Mouse (Mus musculus): ENCODE data around the gene Egln2. TPM values are rescaled to one million over a fixed set of nuclear protein-coding genes. Genes with fewer than 3 reads are reported as not detected.
A peak's percentile ranks its signal among the peaks of the same experiment; 100 is the strongest.

Gene Egln2
- polyA plus RNA-seq, 1 experiment: 120 TPM

DNA sequence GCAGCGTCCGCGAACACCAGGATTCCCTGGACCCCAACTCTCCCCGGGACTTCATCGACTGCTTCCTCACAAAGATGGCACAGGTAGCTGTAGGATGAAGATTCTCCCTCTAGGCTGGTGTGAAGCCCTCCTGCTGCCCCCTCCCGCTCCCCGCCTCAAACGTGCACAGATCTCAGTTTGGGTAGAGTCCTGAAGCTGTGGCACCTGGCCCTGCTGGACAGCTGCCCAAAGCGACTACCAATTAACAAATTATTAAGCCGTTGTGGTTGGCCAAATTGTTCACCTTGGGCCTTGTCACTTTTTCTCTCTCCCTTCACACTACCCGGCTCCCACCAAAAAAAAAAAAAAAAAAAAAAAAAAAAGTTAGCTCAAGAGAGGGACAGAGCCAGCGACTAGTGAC, 36.8 kb downstream of the Egln2 start:
- no peaks in the 10 kb centered on the region for H3K27me3 ChIP-seq (ENCODE audit: control insufficient read depth, insufficient read depth, low read length)
- no peaks in the 10 kb centered on the region for H3K4me1 ChIP-seq (ENCODE audit: control insufficient read depth, insufficient read depth, low read length)
- H3K4me3 ChIP-seq (replicated peaks; ENCODE audit: insufficient read depth, low read depth, low read length): no peak overlapping the region
- H3K27ac ChIP-seq (ENCODE audit: insufficient read depth, low read length): no peak overlapping the region
- no peak for DNase-seq
- 69% methylated on average over 12 of the region's 12 CpGs for WGBS
- no peak for TF ChIP-seq CTCF (IDR thresholded peaks at IDR 0.05; ENCODE audit: borderline replicate concordance, insufficient read depth, low read depth, low read length)
- no peak for TF ChIP-seq POLR2A (IDR thresholded peaks at IDR 0.05; ENCODE audit: borderline replicate concordance, insufficient read depth, low read length)

GRCm38 (mm10) chr7:27128946-27129345, 37.7 kb downstream of the Egln2 start:
- no peak for DNase-seq
- Histone ChIP-seq H3K4me1 (ENCODE audit: control insufficient read depth, insufficient read depth, low read length) (no peaks in the 10 kb centered on the region), H3K27me3 (ENCODE audit: control insufficient read depth, insufficient read depth, low read length) (no peaks in the 10 kb centered on the region), H3K4me3 (replicated peaks; ENCODE audit: insufficient read depth, low read depth, low read length) (no peak overlapping the region), H3K27ac (ENCODE audit: insufficient read depth, low read length) (no peak overlapping the region)
- 78% methylated on average over 13 of the region's 13 CpGs for WGBS
- no peak for TF ChIP-seq POLR2A (IDR thresholded peaks at IDR 0.05; ENCODE audit: borderline replicate concordance, insufficient read depth, low read length)
- TF ChIP-seq CTCF (IDR thresholded peaks at IDR 0.05; ENCODE audit: borderline replicate concordance, insufficient read depth, low read depth, low read length): no peak

- TF ChIP-seq POLR2A (IDR thresholded peaks at IDR 0.05; ENCODE audit: borderline replicate concordance, insufficient read depth, low read length) (no peak), CTCF (IDR thresholded peaks at IDR 0.05; ENCODE audit: borderline replicate concordance, insufficient read depth, low read depth, low read length) (peak; percentile 42; the same call in 1 of the 2 replicates)
- 48% methylated on average over 3 of the region's 3 CpGs for WGBS
- H3K27ac ChIP-seq (ENCODE audit: insufficient read depth, low read length): no peak overlapping the region
Observed at GRCm38 (mm10) chr7:27128162-27128561, 38.4 kb downstream of the Egln2 start.

GRCm38 (mm10) chr7:27124969-27125368, 41.6 kb downstream of the Egln2 start:
- TF ChIP-seq CTCF (IDR thresholded peaks at IDR 0.05; ENCODE audit: borderline replicate concordance, insufficient read depth, low read depth, low read length) (no peak), POLR2A (IDR thresholded peaks at IDR 0.05; ENCODE audit: borderline replicate concordance, insufficient read depth, low read length) (no peak)
- no peak for DNase-seq
- WGBS: 65% methylated on average over 4 of the region's 4 CpGs
- Histone ChIP-seq H3K27ac (ENCODE audit: insufficient read depth, low read length) (no peak overlapping the region), H3K27me3 (ENCODE audit: control insufficient read depth, insufficient read depth, low read length) (no peaks in the 10 kb centered on the region), H3K4me3 (replicated peaks; ENCODE audit: insufficient read depth, low read depth, low read length) (no peak overlapping the region), H3K4me1 (ENCODE audit: control insufficient read depth, insufficient read depth, low read length) (no peaks in the 10 kb centered on the region)

More at GRCm38 (mm10) chr7:27128162-27128561, 38.4 kb downstream of the Egln2 start:
- DNase-seq: no peak
- H3K27me3 ChIP-seq (ENCODE audit: control insufficient read depth, insufficient read depth, low read length): no peaks in the 10 kb centered on the region
- no peak overlapping the region for H3K4me3 ChIP-seq (replicated peaks; ENCODE audit: insufficient read depth, low read depth, low read length)
- no peaks in the 10 kb centered on the region for H3K4me1 ChIP-seq (ENCODE audit: control insufficient read depth, insufficient read depth, low read length)

DNA sequence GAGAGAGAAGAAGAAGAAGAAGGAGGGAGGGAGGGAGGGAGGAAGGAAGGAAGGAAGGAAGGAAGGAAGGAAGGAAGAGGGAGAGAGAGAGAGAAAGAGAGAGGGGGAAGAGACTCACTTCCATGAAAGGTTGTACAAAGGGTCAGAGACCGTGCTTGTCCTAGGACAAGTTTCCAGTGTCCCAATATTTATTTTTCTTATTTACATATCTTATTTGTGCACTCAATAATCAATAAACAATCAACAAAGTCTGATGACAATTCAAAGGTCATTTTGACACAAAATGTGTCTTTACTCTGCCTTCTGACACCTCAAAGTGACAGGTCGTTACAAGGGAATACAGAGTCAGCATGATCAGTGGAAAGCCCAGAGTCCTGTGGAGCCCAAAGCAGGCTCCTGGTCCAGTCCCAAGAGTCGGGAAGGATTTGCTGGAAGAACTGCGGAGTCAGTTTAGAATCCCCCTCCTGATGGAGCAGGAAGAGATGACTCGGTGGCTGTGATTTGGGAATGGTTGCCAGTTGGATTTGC, 42.2 kb downstream of the Egln2 start:
- 50% methylated on average over 5 of the region's 5 CpGs for WGBS
- DNase-seq: no peak
- no peak overlapping the region for H3K27ac ChIP-seq (ENCODE audit: insufficient read depth, low read length)

GRCm38 (mm10) chr7:27119676-27120075, 46.9 kb downstream of the Egln2 start, which contains the start of gene Cyp2f2:
Gene Cyp2f2, plus strand, starts transcription at chr7:27119909.
- TF ChIP-seq POLR2A (IDR thresholded peaks at IDR 0.05; ENCODE audit: borderline replicate concordance, insufficient read depth, low read length) (no peak), CTCF (IDR thresholded peaks at IDR 0.05; ENCODE audit: borderline replicate concordance, insufficient read depth, low read depth, low read length) (no peak)
- Histone ChIP-seq H3K27me3 (ENCODE audit: control insufficient read depth, insufficient read depth, low read length) (no peaks in the 10 kb centered on the region), H3K4me3 (replicated peaks; ENCODE audit: insufficient read depth, low read depth, low read length) (no peak within 1 kb of the TSS), H3K27ac (ENCODE audit: insufficient read depth, low read length) (no peak within 1 kb of the TSS), H3K4me1 (ENCODE audit: control insufficient read depth, insufficient read depth, low read length) (no peaks in the 10 kb centered on the region)
- no peak for DNase-seq

More for the DNA sequence above, 42.2 kb downstream of the Egln2 start:
- TF ChIP-seq POLR2A (IDR thresholded peaks at IDR 0.05; ENCODE audit: borderline replicate concordance, insufficient read depth, low read length) (no peak), CTCF (IDR thresholded peaks at IDR 0.05; ENCODE audit: borderline replicate concordance, insufficient read depth, low read depth, low read length) (no peak)
- no peaks in the 10 kb centered on the region for H3K27me3 ChIP-seq (ENCODE audit: control insufficient read depth, insufficient read depth, low read length)
- no peaks in the 10 kb centered on the region for H3K4me1 ChIP-seq (ENCODE audit: control insufficient read depth, insufficient read depth, low read length)
- no peak overlapping the region for H3K4me3 ChIP-seq (replicated peaks; ENCODE audit: insufficient read depth, low read depth, low read length)

GRCm38 (mm10) chr7:27118033-27118511, 48.5 kb downstream of the Egln2 start:
- TF ChIP-seq CTCF (IDR thresholded peaks at IDR 0.05; ENCODE audit: borderline replicate concordance, insufficient read depth, low read depth, low read length) (no peak), POLR2A (IDR thresholded peaks at IDR 0.05; ENCODE audit: borderline replicate concordance, insufficient read depth, low read length) (no peak)
- no peaks in the 10 kb centered on the region for H3K4me1 ChIP-seq (ENCODE audit: control insufficient read depth, insufficient read depth, low read length)
- 32% methylated on average over 4 of the region's 4 CpGs for WGBS

DNA sequence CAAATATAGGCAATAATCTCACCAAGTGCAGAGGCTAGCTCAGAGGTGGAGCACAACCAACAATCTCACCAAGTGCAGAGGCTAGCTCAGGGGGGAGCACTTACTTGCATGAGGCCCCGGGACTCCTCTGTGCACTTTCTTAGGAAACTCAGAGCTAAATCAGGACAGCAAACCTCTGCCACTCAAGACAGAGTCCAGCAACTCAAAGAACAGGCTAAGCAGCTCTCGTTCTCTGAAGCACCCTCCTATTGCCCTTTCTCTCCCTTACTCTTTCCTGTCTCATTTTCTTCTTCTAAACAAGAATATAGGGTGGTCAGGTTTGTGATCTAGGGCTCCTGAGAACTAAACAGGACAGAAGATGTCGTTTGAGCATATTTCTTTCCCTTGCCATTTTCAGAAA, 54.6 kb downstream of the Egln2 start:
- WGBS: 53% methylated on average over 3 of the region's 3 CpGs
- DNase-seq: no peak
- no peak overlapping the region for H3K4me3 ChIP-seq (replicated peaks; ENCODE audit: insufficient read depth, low read depth, low read length)
- no peaks in the 10 kb centered on the region for H3K27me3 ChIP-seq (ENCODE audit: control insufficient read depth, insufficient read depth, low read length)
- H3K27ac ChIP-seq (ENCODE audit: insufficient read depth, low read length): no peak overlapping the region
- no peak for TF ChIP-seq POLR2A (IDR thresholded peaks at IDR 0.05; ENCODE audit: borderline replicate concordance, insufficient read depth, low read length)
- TF ChIP-seq CTCF (IDR thresholded peaks at IDR 0.05; ENCODE audit: borderline replicate concordance, insufficient read depth, low read depth, low read length): no peak
- no peaks in the 10 kb centered on the region for H3K4me1 ChIP-seq (ENCODE audit: control insufficient read depth, insufficient read depth, low read length)

More at GRCm38 (mm10) chr7:27118033-27118511, 48.5 kb downstream of the Egln2 start:
- Histone ChIP-seq H3K4me3 (replicated peaks; ENCODE audit: insufficient read depth, low read depth, low read length) (no peak overlapping the region), H3K27me3 (ENCODE audit: control insufficient read depth, insufficient read depth, low read length) (no peaks in the 10 kb centered on the region), H3K27ac (ENCODE audit: insufficient read depth, low read length) (no peak overlapping the region)
- no peak for DNase-seq

All from cerebellum, adult 2 months (tissue).